Mouse (Mus musculus) myocyte (in vitro differentiated cells): ENCODE results near the gene Ralgapa2. TPM values are rescaled to one million over a fixed set of nuclear protein-coding genes. Genes with fewer than 3 reads are reported as not detected.

Source experiments
- H3K27me3 ChIP-seq: one replicate; pipeline ENCODE4 v1.6.1; 2011; ENCODE audit not compliant: control insufficient read depth, insufficient read depth, insufficient read length
- H3K36me3 ChIP-seq: one replicate; pipeline ENCODE4 v1.6.1; 2011; ENCODE audit not compliant: control insufficient read depth, insufficient read depth
- H3K4me2 ChIP-seq: one replicate; pipeline ENCODE4 v1.6.1; 2011; ENCODE audit warnings: low read depth, control low read depth
- H3K4me3 ChIP-seq: one replicate; pipeline ENCODE4 v1.5.1; 2011; ENCODE audit warnings: mild to moderate bottlenecking, control low read depth, moderate library complexity
- H3K79me2 ChIP-seq: one replicate; pipeline ENCODE4 v1.6.1; 2011; ENCODE audit not compliant: control insufficient read depth, insufficient read depth
- H3ac ChIP-seq: one replicate; pipeline ENCODE4 v1.6.1; 2011; ENCODE audit not compliant: control insufficient read depth, insufficient read length
- CEBPB ChIP-seq: IDR thresholded peaks from 2 replicates; pipeline ENCODE4 v1.6.1; 2011; ENCODE audit warnings: mild to moderate bottlenecking, moderate library complexity; ENCODE audit not compliant: poor library complexity, insufficient read depth, severe bottlenecking
- E2F4 ChIP-seq: IDR thresholded peaks from one replicate; pipeline ENCODE4 v1.6.1; 2011; ENCODE audit warnings: mild to moderate bottlenecking, control low read depth, moderate library complexity; ENCODE audit not compliant: insufficient read depth
- MAX ChIP-seq: IDR thresholded peaks from one replicate; pipeline ENCODE4 v1.6.1; 2011; ENCODE audit warnings: low read depth, mild to moderate bottlenecking, control low read depth
- MYOD1 ChIP-seq, 3 experiments: IDR thresholded peaks; one replicate each; pipeline ENCODE4 v1.6.1; 2011; ENCODE audit warnings: control low read depth in 2 of 3, low read depth in 2 of 3, mild to moderate bottlenecking in 2 of 3, moderate library complexity in 1 of 3; ENCODE audit not compliant: insufficient read length in 2 of 3, control insufficient read depth in 1 of 3
- MYOG ChIP-seq, 3 experiments: IDR thresholded peaks; one replicate each; pipeline ENCODE4 v1.6.1; 2011; ENCODE audit warnings: control low read depth in 2 of 3, low read depth in 2 of 3, mild to moderate bottlenecking in 2 of 3; ENCODE audit not compliant: insufficient read length in 2 of 3, control insufficient read depth in 1 of 3, insufficient read depth in 1 of 3
- POLR2A ChIP-seq: IDR thresholded peaks from one replicate; pipeline ENCODE4 v1.6.1; 2011; ENCODE audit warnings: low read depth, mild to moderate bottlenecking, control low read depth, moderate library complexity; ENCODE audit not compliant: insufficient read length
- POLR2AphosphoS2 ChIP-seq: IDR thresholded peaks from one replicate; pipeline ENCODE4 v1.6.1; 2011; ENCODE audit warnings: low read depth, control low read depth; ENCODE audit not compliant: insufficient read length
- REST ChIP-seq: IDR thresholded peaks from one replicate; pipeline ENCODE4 v1.6.1; 2011; ENCODE audit warnings: mild to moderate bottlenecking, control low read depth, moderate library complexity; ENCODE audit not compliant: insufficient read depth, insufficient read length
- SRF ChIP-seq: IDR thresholded peaks from one replicate; pipeline ENCODE4 v1.6.1; 2011; ENCODE audit warnings: low read depth; ENCODE audit not compliant: control insufficient read depth, insufficient read length
- TCF12 ChIP-seq: IDR thresholded peaks from one replicate; pipeline ENCODE4 v1.6.1; 2011; ENCODE audit warnings: mild to moderate bottlenecking, control low read depth; ENCODE audit not compliant: poor library complexity, insufficient read depth, severe bottlenecking
- TCF3 ChIP-seq: IDR thresholded peaks from one replicate; pipeline ENCODE4 v1.6.1; 2011; ENCODE audit warnings: low read depth, control low read depth; ENCODE audit not compliant: insufficient read length
- USF1 ChIP-seq: IDR thresholded peaks from one replicate; pipeline ENCODE4 v1.6.1; 2011; ENCODE audit warnings: low read depth, mild to moderate bottlenecking, control low read depth, moderate library complexity
- polyA plus RNA-seq: library from polyadenylated mRNA; unstranded; fragments of >200 nt; fragmentation: generic; extraction: Trizol; gene quantifications from one replicate; pipeline ENCODE4 v1.2.1, GENCODE M21; 2012; ENCODE audit warnings: missing spikeins

The Ralgapa2 gene
- polyA plus RNA-seq, 1 experiment: 1.8 TPM

- TF ChIP-seq POLR2A (no peak), TCF12 (no peak), MAX (no peak), REST (no peak), USF1 (no peak), E2F4 (no peak), CEBPB (no peak), MYOD1 (IDR thresholded peaks at IDR 0.05; ENCODE audit: control insufficient read depth in 1 of 3, insufficient read length in 2 of 3, low read depth in 2 of 3) (no peak)
- no peak overlapping the region for H3K4me3 ChIP-seq
- no peak overlapping the region for H3ac ChIP-seq
- H3K79me2 ChIP-seq: no peaks in the 10 kb centered on the region
- no peaks in the 10 kb centered on the region for H3K36me3 ChIP-seq
- H3K4me2 ChIP-seq: no peak overlapping the region
- no peaks in the 10 kb centered on the region for H3K27me3 ChIP-seq
These were observed 187.8 kb downstream of the Ralgapa2 start for GRCm38 (mm10) chr2:146324140-146324906.

GRCm38 (mm10) chr2:146323528-146323927 is 188.6 kb downstream of the Ralgapa2 start:
- no peaks in the 10 kb centered on the region for H3K36me3 ChIP-seq
- no peak overlapping the region for H3ac ChIP-seq
- H3K27me3 ChIP-seq: no peaks in the 10 kb centered on the region
- no peaks in the 10 kb centered on the region for H3K79me2 ChIP-seq
- H3K4me3 ChIP-seq: no peak overlapping the region
- H3K4me2 ChIP-seq: no peak overlapping the region
- TF ChIP-seq USF1 (no peak), TCF12 (no peak), POLR2AphosphoS2 (no peak), MAX (no peak), TCF3 (no peak), MYOD1 (IDR thresholded peaks at IDR 0.05; ENCODE audit: control insufficient read depth in 1 of 3, insufficient read length in 2 of 3, low read depth in 2 of 3) (no peak), CEBPB (no peak), REST (no peak), POLR2A (no peak), MYOG (IDR thresholded peaks at IDR 0.05; ENCODE audit: control insufficient read depth in 1 of 3, insufficient read depth in 1 of 3, insufficient read length in 2 of 3, low read depth in 2 of 3) (no peak), SRF (no peak), E2F4 (no peak)

- Histone ChIP-seq H3K36me3 (no peaks in the 10 kb centered on the region), H3K79me2 (no peaks in the 10 kb centered on the region), H3K4me2 (no peak overlapping the region), H3K4me3 (no peak overlapping the region), H3ac (no peak overlapping the region), H3K27me3 (no peaks in the 10 kb centered on the region)
- TF ChIP-seq POLR2A: no peak
- TF ChIP-seq REST: no peak
These were observed 189.4 kb downstream of the Ralgapa2 start for GRCm38 (mm10) chr2:146322770-146323169.

GRCm38 (mm10) chr2:146322019-146322418 is 190.1 kb downstream of the Ralgapa2 start:
- H3K4me2 ChIP-seq: no peak overlapping the region
- no peaks in the 10 kb centered on the region for H3K36me3 ChIP-seq
- H3K4me3 ChIP-seq: no peak overlapping the region
- H3ac ChIP-seq: no peak overlapping the region
- no peak for TF ChIP-seq TCF3
- no peak for TF ChIP-seq USF1
- TF ChIP-seq REST: no peak
- no peak for TF ChIP-seq SRF
- no peak for TF ChIP-seq POLR2AphosphoS2
- no peak for TF ChIP-seq MAX
- no peak for TF ChIP-seq TCF12
- TF ChIP-seq MYOG (IDR thresholded peaks at IDR 0.05; ENCODE audit: control insufficient read depth in 1 of 3, insufficient read depth in 1 of 3, insufficient read length in 2 of 3, low read depth in 2 of 3): no peak
- no peak for TF ChIP-seq E2F4
- TF ChIP-seq MYOD1 (IDR thresholded peaks at IDR 0.05; ENCODE audit: control insufficient read depth in 1 of 3, insufficient read length in 2 of 3, low read depth in 2 of 3): no peak
- no peak for TF ChIP-seq POLR2A
- TF ChIP-seq CEBPB: no peak
- H3K27me3 ChIP-seq: no peaks in the 10 kb centered on the region
- no peaks in the 10 kb centered on the region for H3K79me2 ChIP-seq

GRCm38 (mm10) chr2:146320666-146321065 is 191.5 kb downstream of the Ralgapa2 start:
- Histone ChIP-seq H3K4me2 (no peak overlapping the region), H3ac (no peak overlapping the region), H3K79me2 (no peaks in the 10 kb centered on the region), H3K4me3 (no peak overlapping the region), H3K36me3 (no peaks in the 10 kb centered on the region), H3K27me3 (no peaks in the 10 kb centered on the region)
- TF ChIP-seq E2F4 (no peak), CEBPB (no peak), SRF (no peak), REST (no peak), TCF3 (no peak), POLR2AphosphoS2 (no peak), POLR2A (no peak), USF1 (no peak), TCF12 (no peak), MAX (no peak), MYOG (IDR thresholded peaks at IDR 0.05; ENCODE audit: control insufficient read depth in 1 of 3, insufficient read depth in 1 of 3, insufficient read length in 2 of 3, low read depth in 2 of 3) (no peak), MYOD1 (IDR thresholded peaks at IDR 0.05; ENCODE audit: control insufficient read depth in 1 of 3, insufficient read length in 2 of 3, low read depth in 2 of 3) (no peak)
